Mouse (Mus musculus): ENCODE results near the gene Pglyrp4.
A peak's percentile ranks its signal among the peaks of the same experiment; 100 is the strongest.
"Not testable (repeated sequence)": the region's sequence is repeated elsewhere in the genome, so short reads cannot be mapped to it uniquely, and the experiment has no call there.

The Pglyrp4 gene

GRCm38 (mm10) chr3:90726606-90727005, at the start of gene Pglyrp4:
TSS of gene Pglyrp4 (plus strand) at chr3:90726906.
- DNase-seq (ENCODE audit: low spot score), result no peak

- DNase-seq (ENCODE audit: low spot score), result no peak
Observed at GRCm38 (mm10) chr3:90678656-90679055, 48.0 kb upstream of the Pglyrp4 start.

DNA sequence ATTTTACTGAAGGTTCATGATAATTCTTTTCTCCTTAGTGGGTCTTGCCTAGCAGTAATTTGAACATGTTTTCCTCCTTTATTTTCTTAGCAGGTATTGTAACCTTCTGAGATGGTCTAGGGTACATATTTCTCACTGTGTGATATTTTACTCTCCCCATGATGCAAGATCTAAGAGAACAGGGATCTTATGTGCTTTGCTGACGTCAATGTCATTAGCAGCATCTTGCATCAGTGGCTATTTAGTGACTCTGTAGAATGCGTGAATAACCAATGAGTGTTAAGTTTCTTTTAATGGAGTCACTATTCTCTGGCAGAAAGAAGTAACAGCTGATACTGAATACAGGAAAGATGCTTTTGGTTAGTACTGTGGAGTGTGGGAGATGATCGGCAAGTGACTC, 42.8 kb upstream of the Pglyrp4 start:
- DNase-seq (ENCODE audit: low spot score), result no peak

- no peak for DNase-seq (ENCODE audit: low spot score)
Observed at GRCm38 (mm10) chr3:90686835-90687234, 39.9 kb upstream of the Pglyrp4 start.

GRCm38 (mm10) chr3:90693496-90693895, 33.2 kb upstream of the Pglyrp4 start:
- no peak for DNase-seq (ENCODE audit: low spot score)

- no peak for DNase-seq (ENCODE audit: low spot score)
Observed at GRCm38 (mm10) chr3:90695613-90696012, 31.1 kb upstream of the Pglyrp4 start, which contains the start of gene S100a9. TSS of gene S100a9 (minus strand) at chr3:90695721.

DNA sequence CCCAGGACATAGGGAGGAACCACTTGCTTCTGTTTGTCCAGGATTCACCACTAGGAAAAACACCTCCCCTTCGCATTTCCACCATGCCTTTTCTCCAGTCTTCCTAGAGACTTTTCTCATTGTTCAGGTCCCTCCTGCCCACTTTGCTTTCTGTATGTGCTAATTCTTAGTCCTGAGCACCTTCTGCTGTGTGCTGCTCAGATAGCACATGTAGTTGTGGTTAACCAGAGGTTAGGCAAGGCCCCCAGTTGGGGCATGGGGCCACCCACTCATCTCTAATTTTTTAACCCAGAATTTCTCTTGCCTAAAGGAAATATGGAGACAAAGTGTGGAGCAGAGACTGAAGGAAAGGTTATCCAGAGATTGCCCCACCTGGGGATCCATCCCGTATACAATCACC, 24.5 kb upstream of the Pglyrp4 start:
- DNase-seq (ENCODE audit: low spot score), result no peak

- DNase-seq (ENCODE audit: low spot score), result no peak
Observed at GRCm38 (mm10) chr3:90708523-90709202, 18.0 kb upstream of the Pglyrp4 start.

GRCm38 (mm10) chr3:90709591-90710460, 16.9 kb upstream of the Pglyrp4 start:
- DNase-seq (ENCODE audit: low spot score), result peak; percentile 46

- DNase-seq (ENCODE audit: low spot score), result no peak
Observed at GRCm38 (mm10) chr3:90749658-90750057, 23.0 kb downstream of the Pglyrp4 start.

DNA sequence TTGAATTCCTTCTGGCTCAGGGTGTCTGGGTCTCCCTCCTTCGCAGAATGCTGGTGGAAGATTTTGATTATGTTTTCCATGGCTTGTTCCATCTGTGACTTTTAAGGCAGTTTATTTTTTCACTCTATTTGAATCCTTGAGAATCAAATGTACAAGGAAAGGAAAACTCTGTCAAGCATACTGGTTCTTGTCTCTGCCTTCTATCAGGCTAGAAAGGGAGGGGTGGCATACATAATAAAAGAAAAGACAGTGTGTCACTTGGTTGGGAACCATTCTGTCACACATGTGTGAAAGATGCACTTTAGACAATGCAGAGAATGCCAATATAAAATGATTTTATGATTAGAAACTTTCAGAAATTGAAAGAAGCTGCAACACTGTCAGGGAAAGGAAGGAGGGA, 51.1 kb downstream of the Pglyrp4 start, which contains the start of gene Gm5849:
TSS of gene Gm5849 (minus strand) at position 101 of the 400 bp plus-strand sequence.
- not testable (repeated sequence) for DNase-seq (ENCODE audit: low spot score)

Measured in ovary, adult 18-20 months (tissue).